Mouse (Mus musculus) testis, adult 2 months (tissue): ENCODE data around the gene Clasp1.

Experiments used
- CTCF ChIP-seq: fragments of 200-500 bp; IDR thresholded peaks from 2 replicates; pipeline ENCODE4 v1.5.1; 2012; ENCODE audit warnings: low read depth, mild to moderate bottlenecking, inconsistent platforms, low read length, moderate library complexity; ENCODE audit not compliant: control insufficient read depth, insufficient read depth, insufficient replicate concordance
- POLR2A ChIP-seq: fragments of 200-500 bp; IDR thresholded peaks from 2 replicates; pipeline ENCODE4 v1.6.1; 2012; ENCODE audit warnings: low read depth, mild to moderate bottlenecking, inconsistent platforms, low read length, moderate library complexity; ENCODE audit not compliant: control insufficient read depth

- TF ChIP-seq CTCF (no peak), POLR2A (no peak)
Observed at GRCm38 (mm10) chr1:118479246-118479645, 90.4 kb downstream of the Clasp1 start.
